Mouse (Mus musculus): ENCODE results near the gene Inpp4a.

DNA sequence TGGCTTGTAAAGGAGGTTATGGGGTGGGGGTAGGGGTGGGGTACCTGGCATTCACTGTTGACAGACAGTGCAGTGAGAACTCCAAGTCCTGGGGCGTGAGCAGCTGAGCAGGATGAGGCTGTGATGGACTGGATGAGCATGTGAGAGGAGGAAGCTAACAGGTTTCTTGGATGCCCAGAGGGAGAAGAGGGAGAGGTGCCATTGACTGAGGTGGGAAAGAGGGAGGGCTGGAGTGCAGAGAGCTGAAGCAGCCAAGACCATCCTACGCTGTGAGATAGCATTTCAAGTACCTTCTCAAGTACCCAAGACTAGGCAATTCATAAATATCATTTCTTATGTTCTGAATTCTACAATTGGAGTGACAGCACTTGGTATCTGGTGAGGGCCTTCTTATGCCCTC lies 52.3 kb downstream of the Inpp4a start:
- TF ChIP-seq CTCF (conservative IDR thresholded peaks at IDR 0.05; ENCODE audit: low read length), result no peak
- no peak for TF ChIP-seq NANOG (IDR thresholded peaks at IDR 0.05; ENCODE audit: borderline replicate concordance, low read length)
